Mouse (Mus musculus) naive thymus-derived CD4-positive, alpha-beta T cell, adult 2 months (primary cell): Measurements from ENCODE around the gene Sarnp.
"Not testable (repeated sequence)": the region's sequence is repeated elsewhere in the genome, so short reads cannot be mapped to it uniquely, and the experiment has no call there.

ENCODE experiments used
- DNase-seq: peaks from one replicate; pipeline ENCODE4 v3.0.0-alpha.2; 2011; ENCODE audit warnings: low read depth

Sarnp gene

GRCm38 (mm10) chr10:128821358-128822056, 4.4 kb downstream of the Sarnp start, which contains the start of gene Ormdl2:
Ormdl2 (minus strand) TSS chr10:128821645.
- DNase-seq, result peak; percentile 99

- DNase-seq, result no peak
Measured at GRCm38 (mm10) chr10:128822135-128822534, 5.0 kb downstream of the Sarnp start.

DNA sequence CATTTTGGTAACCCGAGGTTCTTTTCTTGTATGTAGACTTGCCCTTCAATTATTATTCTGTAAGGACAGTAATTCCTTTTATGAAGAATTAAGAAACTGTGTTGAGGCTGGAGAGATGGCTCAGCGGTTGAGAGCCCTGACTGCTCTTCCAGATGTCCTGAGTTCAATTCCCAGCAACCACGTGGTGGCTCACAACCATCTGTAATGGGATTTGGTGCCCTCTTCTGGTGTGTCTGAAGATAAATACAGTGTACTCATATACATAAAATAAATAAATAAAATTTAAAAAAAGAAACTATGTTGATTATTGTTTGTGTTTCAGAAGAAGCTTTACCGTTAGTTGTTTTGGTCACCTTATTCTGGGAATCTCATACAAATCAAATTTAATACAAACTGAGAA, 6.0 kb downstream of the Sarnp start:
- not testable (repeated sequence) for DNase-seq

DNA sequence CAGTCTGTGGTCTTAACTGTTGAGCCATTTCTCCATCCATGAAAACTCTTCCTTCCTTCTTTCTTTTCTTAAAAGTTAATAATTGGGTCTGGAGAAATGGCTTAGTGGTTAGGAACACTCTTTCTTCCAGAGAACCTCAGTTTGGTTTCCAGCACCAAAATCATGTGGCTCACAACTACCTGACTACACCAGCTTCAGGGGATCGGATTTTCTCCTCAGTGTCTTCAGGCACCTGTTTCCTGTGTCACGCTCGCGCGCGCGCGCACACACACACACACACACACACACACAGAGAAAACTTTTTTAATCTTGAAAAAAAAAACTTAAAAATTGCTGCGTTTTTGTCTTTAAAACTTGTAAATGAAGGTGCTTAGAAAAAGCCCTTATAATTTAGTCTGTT, 6.7 kb downstream of the Sarnp start:
- DNase-seq, result peak; percentile 31

GRCm38 (mm10) chr10:128837400-128837799, 20.3 kb downstream of the Sarnp start:
- no peak for DNase-seq

DNA sequence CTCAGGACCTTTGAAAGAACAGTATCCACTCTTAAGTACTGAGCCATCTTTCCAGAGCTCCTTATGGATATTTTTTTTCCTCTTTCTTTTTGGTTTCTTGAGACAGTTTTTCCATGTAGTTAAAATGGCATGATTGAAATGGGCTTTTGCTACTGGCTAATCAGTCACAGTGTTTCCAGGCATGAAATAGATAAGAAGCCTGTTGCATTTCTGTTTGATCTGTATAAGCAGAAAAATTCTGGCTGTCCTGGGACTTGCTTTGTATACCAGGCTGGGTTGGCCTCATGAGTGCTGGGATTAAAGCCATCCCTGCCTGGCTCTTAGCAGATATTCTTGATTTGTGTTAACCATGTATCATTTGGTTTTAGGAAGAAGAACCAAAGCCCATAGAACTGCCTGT, 22.3 kb downstream of the Sarnp start:
- no peak for DNase-seq

DNA sequence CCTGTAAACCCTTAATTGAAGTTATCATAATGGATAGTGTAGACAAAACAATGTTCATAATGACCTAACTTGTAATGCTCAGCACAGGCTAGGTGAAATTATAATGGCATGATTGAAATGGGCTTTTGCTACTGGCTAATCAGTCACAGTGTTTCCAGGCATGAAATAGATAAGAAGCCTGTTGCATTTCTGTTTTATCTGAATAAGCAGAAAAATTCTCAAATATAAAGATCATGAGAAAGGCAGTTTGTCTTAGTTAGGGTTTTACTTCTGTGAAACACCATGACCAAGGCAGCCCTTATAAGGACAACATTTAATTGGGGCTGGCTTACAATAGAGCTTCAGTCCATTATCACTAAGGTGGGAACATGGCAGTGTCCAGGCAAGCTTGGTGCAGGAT, 23.5 kb downstream of the Sarnp start:
- DNase-seq, result no peak

DNA sequence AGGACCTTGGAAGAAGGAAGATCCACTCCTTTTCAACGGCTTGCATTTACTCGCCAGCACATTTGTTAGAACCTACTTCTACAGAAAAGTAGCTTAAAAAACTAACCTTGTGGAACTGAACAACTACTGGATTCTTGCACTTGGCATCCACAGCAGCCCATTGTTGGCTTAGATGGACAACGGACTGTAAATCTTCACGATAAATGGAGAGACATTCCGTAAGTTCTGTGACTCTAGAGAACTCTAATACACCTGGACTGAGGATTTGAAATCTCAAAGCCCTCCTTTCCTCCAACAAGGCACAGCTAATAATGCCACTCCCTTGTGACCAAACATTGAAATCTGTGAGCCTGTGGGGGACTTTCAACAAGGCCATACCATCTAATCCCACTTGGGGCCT, 26.1 kb downstream of the Sarnp start:
- no peak for DNase-seq

DNA sequence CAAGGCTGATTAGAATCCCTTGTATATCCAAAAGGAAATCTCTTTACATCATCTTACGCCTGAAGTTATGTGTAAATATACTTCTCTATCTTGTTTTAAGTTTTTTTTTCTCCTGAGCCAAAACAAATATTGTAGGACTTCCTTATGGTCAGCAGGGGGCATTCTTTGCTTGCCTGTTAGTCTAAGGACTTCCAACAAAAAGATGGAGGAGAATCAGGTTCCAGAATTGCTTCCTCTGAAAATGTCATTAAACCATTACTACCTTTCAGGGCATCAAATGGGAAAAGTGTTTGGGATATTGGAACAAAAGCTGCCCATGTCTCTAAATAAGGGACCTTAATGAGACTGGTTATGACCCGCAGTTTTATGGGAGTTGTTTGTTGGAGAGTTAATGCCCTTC, 28.4 kb downstream of the Sarnp start:
- DNase-seq, result peak; percentile 48

- DNase-seq, result no peak
Measured at GRCm38 (mm10) chr10:128846664-128847063, 29.5 kb downstream of the Sarnp start.

DNA sequence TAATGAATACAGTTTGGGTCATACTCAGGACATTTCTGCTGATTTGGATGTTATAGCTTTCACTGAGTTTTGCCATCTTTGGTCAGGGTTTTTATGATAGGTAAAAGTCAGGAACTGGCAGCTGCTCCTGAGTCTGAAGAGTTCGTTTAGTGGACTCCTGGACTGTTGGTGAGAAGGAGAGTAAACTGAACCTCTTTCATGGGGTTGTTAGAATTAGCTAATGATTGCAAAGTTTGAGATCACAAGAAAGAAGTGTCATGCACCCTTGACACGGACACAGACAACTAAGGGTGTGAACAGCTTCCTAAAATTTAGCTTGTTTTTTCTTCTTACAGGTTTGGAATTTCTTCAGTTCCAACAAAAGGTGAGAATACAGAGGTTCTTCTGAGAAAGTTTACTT, 31.3 kb downstream of the Sarnp start:
- DNase-seq, result no peak

DNA sequence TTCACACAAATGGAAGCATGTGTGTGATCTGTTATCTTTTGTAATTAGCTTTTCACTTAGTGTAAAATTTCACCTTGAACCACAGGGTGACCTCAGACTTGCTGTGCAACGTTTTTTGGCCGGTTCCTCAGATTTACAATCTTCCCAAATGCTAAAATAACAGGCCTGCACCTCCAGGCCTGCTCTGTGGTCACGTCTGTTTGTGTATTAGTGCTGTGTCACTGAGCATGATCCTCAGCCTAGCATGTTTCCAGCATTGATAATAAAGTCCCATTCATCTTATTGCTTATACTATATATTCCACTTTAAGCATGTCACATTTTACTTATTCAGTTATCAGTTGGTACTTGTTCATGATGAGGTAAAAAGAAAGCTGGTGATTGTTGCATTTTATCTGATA, 33.2 kb downstream of the Sarnp start:
- no peak for DNase-seq

DNA sequence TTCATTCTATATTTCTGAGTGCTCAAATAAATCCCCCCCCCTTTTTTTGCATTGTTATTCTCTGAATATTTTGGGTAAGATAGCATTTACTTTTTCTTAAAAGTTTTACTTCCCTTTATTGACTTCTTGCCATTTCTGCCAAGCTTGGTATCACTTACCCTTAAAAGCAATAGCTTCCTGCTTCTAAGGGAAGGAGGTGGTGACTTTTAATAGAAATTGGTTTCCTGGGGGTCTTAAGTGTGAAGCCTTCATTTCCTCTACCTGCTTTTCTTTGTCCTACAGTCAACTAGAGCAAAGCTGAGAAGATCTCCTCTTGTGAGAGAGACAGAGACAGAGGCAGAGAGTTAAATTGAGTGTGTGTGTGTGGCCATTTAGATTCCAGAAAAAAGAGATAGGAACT, 44.0 kb downstream of the Sarnp start:
- DNase-seq, result no peak

DNA sequence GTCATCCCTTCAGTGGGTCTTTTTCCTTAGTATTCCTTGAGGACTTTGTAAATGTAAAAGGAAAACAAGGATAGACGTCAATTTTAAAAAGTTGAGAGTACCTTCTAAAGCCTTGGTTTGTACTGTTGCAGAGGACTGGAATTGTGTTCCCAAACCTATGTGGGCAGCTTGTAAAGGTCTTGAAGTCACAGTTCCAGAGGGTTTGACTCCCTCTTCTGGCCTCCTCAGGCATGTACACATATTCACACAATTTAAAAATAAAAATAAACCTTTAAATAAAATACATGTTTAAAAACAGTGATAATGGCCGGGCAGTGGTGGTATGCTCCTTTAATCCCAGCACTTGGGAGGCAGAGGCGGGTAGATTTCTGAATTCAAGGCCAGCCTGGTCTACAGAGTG, 48.9 kb downstream of the Sarnp start:
- peak; percentile 32 for DNase-seq

DNA sequence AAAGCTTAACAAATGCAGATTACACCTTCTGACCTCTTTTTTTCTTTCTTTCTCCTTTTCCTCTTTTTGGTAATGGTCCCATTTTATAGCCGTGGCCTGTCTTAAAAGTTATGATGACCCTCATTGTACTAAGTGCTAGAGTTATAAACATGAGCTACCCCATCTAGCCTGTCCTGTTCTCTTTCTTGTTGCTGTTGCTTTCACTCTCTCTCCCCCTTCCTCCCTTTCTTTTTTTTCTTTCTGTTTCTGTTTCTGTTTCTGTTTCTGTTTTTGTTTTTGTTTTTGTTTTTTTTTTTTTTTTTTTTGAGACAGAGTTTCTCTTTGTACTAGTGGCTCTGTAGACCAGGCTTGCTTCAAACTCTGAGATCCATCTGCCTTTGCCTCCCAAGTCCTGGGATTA, 49.4 kb downstream of the Sarnp start:
- no peak for DNase-seq

GRCm38 (mm10) chr10:128870341-128870740, 53.2 kb downstream of the Sarnp start:
- no peak for DNase-seq

- DNase-seq, result no peak
Measured at GRCm38 (mm10) chr10:128878291-128878690, 61.2 kb downstream of the Sarnp start.

GRCm38 (mm10) chr10:128878811-128879210, 61.7 kb downstream of the Sarnp start:
- DNase-seq, result no peak

DNA sequence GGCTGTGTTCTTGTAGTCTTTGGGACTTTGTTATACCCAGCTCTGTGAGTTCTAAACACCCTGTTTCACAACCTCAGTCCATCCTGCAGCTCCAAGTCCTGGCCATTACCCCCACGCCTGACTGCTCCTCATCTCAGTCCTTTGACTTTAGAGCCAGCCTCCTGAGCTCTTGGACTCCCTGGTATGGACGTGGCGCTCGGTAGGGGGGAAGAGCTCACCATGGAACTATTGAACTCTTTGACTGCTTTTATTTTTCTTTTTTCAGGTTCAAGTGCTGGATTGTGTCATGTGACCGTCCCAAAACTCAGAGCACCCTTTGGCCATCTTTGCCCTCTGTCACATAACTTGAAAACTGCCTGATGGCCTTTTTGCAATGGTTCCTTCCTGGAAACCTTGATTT, 64.9 kb downstream of the Sarnp start:
- no peak for DNase-seq

GRCm38 (mm10) chr10:128888941-128889827, 72.1 kb downstream of the Sarnp start:
- no peak for DNase-seq

- no peak for DNase-seq
Measured at GRCm38 (mm10) chr10:128889846-128890245, 72.7 kb downstream of the Sarnp start.

- DNase-seq, result peak; percentile 49
Measured at GRCm38 (mm10) chr10:128890383-128891295, 73.5 kb downstream of the Sarnp start.
